Mouse (Mus musculus): Measurements from ENCODE around the gene Wdfy4.

Wdfy4 gene

DNA sequence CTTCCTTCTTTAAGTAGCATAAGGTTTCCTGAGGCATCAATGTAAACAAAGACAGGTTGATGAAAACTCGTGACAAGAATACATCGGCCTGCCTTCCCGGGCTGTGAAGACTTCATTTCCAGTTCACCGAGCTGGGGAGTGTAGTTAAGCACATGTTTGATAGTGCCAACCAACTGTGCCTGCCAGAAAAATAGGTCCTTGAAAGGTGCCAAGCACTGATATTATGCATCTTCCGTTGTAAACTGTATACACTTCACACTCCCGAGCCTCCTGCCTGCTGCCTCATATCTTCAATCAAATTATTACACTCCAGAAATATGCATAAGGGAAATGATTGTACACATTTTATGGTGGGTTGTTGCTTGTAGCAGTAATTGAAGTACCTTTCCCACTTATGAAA, 251.2 kb downstream of the Wdfy4 start:
- Histone ChIP-seq H3K36me3 (ENCODE audit: control insufficient read depth, insufficient read depth, low read length, poor library complexity, severe bottlenecking) (no peaks in the 10 kb centered on the region), H3K27me3 (ENCODE audit: control insufficient read depth, insufficient read depth, low read length, poor library complexity, severe bottlenecking) (no peaks in the 10 kb centered on the region)
- no peak for DNase-seq (ENCODE audit: low read depth, low spot score)

DNA sequence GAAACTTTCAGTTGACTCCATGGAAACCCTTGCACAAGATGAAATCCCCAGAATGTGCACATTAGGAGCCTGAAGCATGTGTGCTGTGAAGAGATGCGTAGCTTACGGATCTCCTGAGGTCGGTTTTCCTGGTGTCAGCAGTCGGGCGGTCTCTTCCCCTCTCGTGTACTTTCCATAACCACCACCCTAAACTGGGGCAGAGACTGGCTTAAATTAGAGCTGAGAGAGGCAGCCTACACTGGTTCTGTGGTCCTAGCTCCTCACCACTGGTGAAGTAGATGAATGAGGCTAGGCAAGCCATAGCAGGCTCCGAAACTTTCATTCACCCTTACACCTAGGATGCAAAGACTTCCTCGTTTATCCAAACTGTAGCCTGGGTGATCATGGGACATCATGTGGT, 253.1 kb downstream of the Wdfy4 start:
- Histone ChIP-seq H3K27me3 (ENCODE audit: control insufficient read depth, insufficient read depth, low read length, poor library complexity, severe bottlenecking) (no peaks in the 10 kb centered on the region), H3K36me3 (ENCODE audit: control insufficient read depth, insufficient read depth, low read length, poor library complexity, severe bottlenecking) (no peaks in the 10 kb centered on the region)
- no peak for DNase-seq (ENCODE audit: low read depth, low spot score)

DNA sequence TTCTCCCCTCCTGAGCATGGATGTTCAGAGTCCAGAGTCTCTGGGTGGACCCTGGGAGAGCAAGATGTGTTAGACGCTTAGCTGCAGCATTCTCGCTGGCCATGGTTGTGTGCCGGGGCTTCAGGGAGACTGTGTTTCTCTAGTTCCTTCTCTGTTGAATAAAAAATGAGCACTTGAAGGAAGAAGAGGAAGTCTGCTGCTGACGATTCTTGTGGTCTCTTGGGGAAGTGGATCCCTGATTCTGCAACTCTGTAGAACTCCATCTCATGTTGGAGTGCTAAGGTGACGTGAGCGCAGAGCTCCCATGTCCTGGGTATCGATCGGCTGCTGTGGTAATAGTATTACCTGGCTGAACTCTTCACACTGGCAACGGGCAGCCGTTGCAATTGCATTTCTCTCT, 253.6 kb downstream of the Wdfy4 start:
- Histone ChIP-seq H3K27me3 (ENCODE audit: control insufficient read depth, insufficient read depth, low read length, poor library complexity, severe bottlenecking) (no peaks in the 10 kb centered on the region), H3K36me3 (ENCODE audit: control insufficient read depth, insufficient read depth, low read length, poor library complexity, severe bottlenecking) (no peaks in the 10 kb centered on the region)
- DNase-seq (ENCODE audit: low read depth, low spot score), result no peak

DNA sequence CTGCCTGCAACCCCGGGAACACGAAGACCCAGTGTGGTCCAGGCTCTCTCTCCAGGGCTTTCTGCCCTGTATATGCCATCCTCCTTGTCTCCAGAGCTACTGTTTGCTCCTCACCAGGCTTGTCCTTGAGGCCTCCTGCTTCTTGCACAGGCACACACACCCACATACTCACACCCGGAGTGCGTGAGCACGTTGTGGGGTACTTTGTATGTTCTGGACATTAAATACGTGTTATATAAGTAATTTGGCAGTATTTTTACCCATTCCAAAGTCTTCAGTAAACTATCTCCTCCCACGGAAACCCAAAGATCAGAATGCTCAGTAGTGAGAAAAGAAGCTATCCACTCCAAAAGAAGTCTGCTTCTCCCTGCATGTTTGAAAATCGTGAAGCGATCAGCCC, 261.4 kb downstream of the Wdfy4 start:
- DNase-seq (ENCODE audit: low read depth, low spot score), result no peak
- Histone ChIP-seq H3K27me3 (ENCODE audit: control insufficient read depth, insufficient read depth, low read length, poor library complexity, severe bottlenecking) (no peaks in the 10 kb centered on the region), H3K36me3 (ENCODE audit: control insufficient read depth, insufficient read depth, low read length, poor library complexity, severe bottlenecking) (no peaks in the 10 kb centered on the region)

DNA sequence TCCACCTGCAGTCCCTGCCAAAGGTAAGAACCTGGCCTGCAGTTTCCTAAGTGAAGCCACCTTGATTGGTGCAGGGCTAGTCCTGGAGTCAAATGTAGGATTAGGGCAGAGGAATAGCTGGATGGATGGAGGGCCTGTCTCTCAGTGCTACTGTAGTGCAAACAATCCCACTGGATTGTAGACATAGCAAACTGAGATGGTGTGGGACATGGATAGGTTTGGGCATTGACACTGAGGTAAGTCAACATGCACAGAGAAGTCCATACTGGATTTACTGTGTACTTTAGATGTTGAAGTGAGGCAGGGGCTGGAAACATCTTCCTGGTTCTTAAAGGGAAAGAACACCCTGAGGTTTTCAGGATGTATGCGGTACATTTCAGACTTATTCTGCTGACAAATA, 267.4 kb downstream of the Wdfy4 start:
- DNase-seq (ENCODE audit: low read depth, low spot score), result no peak
- Histone ChIP-seq H3K36me3 (ENCODE audit: control insufficient read depth, insufficient read depth, low read length, poor library complexity, severe bottlenecking) (no peaks in the 10 kb centered on the region), H3K27me3 (ENCODE audit: control insufficient read depth, insufficient read depth, low read length, poor library complexity, severe bottlenecking) (no peaks in the 10 kb centered on the region)

DNA sequence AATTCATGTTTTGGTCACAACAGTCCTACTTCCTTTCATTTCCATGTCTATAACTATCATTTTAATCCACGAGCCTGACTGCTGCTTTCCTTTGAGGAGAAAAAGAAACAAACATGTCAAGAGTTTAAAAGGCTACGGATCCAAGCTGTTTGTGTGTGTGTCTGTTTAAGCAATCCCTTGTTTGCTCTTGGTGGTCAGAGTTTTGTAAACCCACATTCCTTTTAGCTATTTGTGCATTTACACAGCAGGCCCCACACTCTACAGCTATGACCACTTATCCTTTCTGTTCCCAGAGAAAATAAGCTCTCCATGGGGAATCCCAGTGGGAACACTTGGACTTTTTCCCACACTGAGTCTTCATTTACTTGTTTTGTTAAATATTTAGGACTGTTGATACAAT, 269.9 kb downstream of the Wdfy4 start:
- H3K27me3 ChIP-seq (ENCODE audit: control insufficient read depth, insufficient read depth, low read length, poor library complexity, severe bottlenecking), result no peaks in the 10 kb centered on the region
- H3K36me3 ChIP-seq (ENCODE audit: control insufficient read depth, insufficient read depth, low read length, poor library complexity, severe bottlenecking), result no peaks in the 10 kb centered on the region
- no peak for DNase-seq (ENCODE audit: low read depth, low spot score)

DNA sequence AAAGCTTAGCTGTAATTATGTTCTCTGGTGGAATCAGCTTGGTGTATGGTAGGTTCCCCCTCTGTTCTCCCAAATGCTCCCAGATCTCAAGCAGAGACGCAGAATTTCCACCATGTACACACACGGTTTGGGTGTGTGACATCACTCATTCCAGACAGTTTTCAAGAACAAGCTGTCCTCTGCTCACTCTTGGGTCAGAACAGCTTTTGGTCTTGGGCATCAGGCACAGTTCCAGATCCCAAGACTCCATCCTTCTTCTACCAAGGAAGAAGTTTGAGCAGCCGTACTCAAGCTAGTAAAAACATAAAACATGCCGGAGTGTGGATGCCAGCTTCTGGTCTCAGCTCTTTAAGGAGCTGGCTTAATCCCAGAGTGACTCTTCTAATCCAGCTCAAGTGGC, 274.1 kb downstream of the Wdfy4 start:
- no peaks in the 10 kb centered on the region for H3K27me3 ChIP-seq (ENCODE audit: control insufficient read depth, insufficient read depth, low read length, poor library complexity, severe bottlenecking)
- H3K36me3 ChIP-seq (ENCODE audit: control insufficient read depth, insufficient read depth, low read length, poor library complexity, severe bottlenecking), result no peaks in the 10 kb centered on the region
- no peak for DNase-seq (ENCODE audit: low read depth, low spot score)

All from splenic B cell, adult 2 months (primary cell).